Mouse (Mus musculus) heart, adult 18-20 months (tissue): ENCODE results near the gene Ric8b. TPM values are rescaled to one million over a fixed set of nuclear protein-coding genes. Genes with fewer than 3 reads are reported as not detected.

Source experiments
- DNase-seq, 2 experiments: peaks; one replicate each; pipeline ENCODE4 v3.0.0; 2021 to 2022; ENCODE audit warnings: mixed read lengths in 1 of 2
- total RNA-seq, 2 experiments: library from RNA; stranded (reverse); gene quantifications; 2 replicates each; pipeline ENCODE4 v1.2.3; 2021

Gene Ric8b
- total RNA-seq, 2 experiments from 2014 or later, result 37.8 to 42.2 TPM

- no peak for DNase-seq
These were observed 8.2 kb upstream of the Ric8b start for GRCm38 (mm10) chr10:84909021-84909801.

- no peak for DNase-seq
These were observed 7.2 kb upstream of the Ric8b start for GRCm38 (mm10) chr10:84910194-84910593.

GRCm38 (mm10) chr10:84910758-84911384 lies 6.5 kb upstream of the Ric8b start:
- no peak for DNase-seq

- no peak for DNase-seq
These were observed 4.3 kb upstream of the Ric8b start for GRCm38 (mm10) chr10:84913148-84913547.

- no peak for DNase-seq
These were observed 1.9 kb upstream of the Ric8b start for GRCm38 (mm10) chr10:84915476-84915875.

- no peak for DNase-seq
These were observed 297 bp downstream of the Ric8b start for GRCm38 (mm10) chr10:84917731-84918095.

- DNase-seq, result no peak
These were observed 8.9 kb downstream of the Ric8b start for GRCm38 (mm10) chr10:84926336-84926735.

- no peak for DNase-seq
These were observed 9.5 kb downstream of the Ric8b start for GRCm38 (mm10) chr10:84926885-84927284.

GRCm38 (mm10) chr10:84928465-84928864 lies 11.0 kb downstream of the Ric8b start:
- DNase-seq, result no peak

GRCm38 (mm10) chr10:84935553-84936209 lies 18.3 kb downstream of the Ric8b start:
- DNase-seq, result no peak

- peak in 1 of 2 experiments; percentile 33 for DNase-seq
These were observed 19.6 kb downstream of the Ric8b start for GRCm38 (mm10) chr10:84936832-84937515.

- DNase-seq, result peak; percentile 42 to 59
These were observed 20.8 kb downstream of the Ric8b start for GRCm38 (mm10) chr10:84938094-84938820.

GRCm38 (mm10) chr10:84938886-84939285 lies 21.5 kb downstream of the Ric8b start:
- no peak for DNase-seq

GRCm38 (mm10) chr10:84940356-84940755 lies 22.9 kb downstream of the Ric8b start:
- DNase-seq, result no peak

GRCm38 (mm10) chr10:84945692-84946091 lies 28.3 kb downstream of the Ric8b start:
- no peak for DNase-seq

GRCm38 (mm10) chr10:84948970-84949683 lies 31.7 kb downstream of the Ric8b start:
- no peak for DNase-seq

GRCm38 (mm10) chr10:84949684-84950010 lies 32.2 kb downstream of the Ric8b start:
- no peak for DNase-seq

- no peak for DNase-seq
These were observed 33.0 kb downstream of the Ric8b start for GRCm38 (mm10) chr10:84950384-84950783.

GRCm38 (mm10) chr10:84954236-84954635 lies 36.8 kb downstream of the Ric8b start:
- no peak for DNase-seq

- no peak for DNase-seq
These were observed 38.8 kb downstream of the Ric8b start for GRCm38 (mm10) chr10:84956173-84956572.

GRCm38 (mm10) chr10:84958597-84958996 lies 41.2 kb downstream of the Ric8b start:
- DNase-seq, result no peak
